Mouse (Mus musculus) embryo, embryonic 10.5 days (tissue): ENCODE results near the gene Naxd.
"Not testable (repeated sequence)": the region's sequence is repeated elsewhere in the genome, so short reads cannot be mapped to it uniquely, and the experiment has no call there.

Source experiments
- DNase-seq: peaks from one replicate; pipeline ENCODE4 v3.0.0-alpha.2; 2015; ENCODE audit warnings: low spot score

The Naxd gene

GRCm38 (mm10) chr8:11473072-11473471 is 24.2 kb upstream of the Naxd start:
- DNase-seq = peak; percentile 45

DNA sequence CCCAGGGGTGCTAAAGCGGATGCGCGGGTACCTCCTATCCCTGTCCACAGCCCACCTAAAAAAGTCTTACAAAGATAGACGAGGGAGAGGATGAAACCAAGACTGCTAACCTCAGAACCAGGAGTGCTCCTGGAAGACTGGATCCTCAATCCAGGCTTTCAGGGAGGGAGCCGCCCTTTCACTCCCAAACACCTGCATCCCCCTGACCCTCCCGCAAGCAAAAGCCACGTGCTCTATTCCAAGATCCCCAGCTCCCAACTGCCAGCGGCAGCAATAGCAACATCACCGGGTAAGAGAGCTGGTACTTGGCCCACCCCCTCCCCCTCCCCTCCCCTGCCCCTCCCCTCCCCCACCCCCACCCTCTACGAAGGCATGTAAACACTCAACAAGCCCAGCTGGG is 21.9 kb upstream of the Naxd start:
- no peak for DNase-seq

- DNase-seq = no peak
Measured at GRCm38 (mm10) chr8:11475876-11476275, 21.4 kb upstream of the Naxd start.

- DNase-seq = peak; percentile 70
Measured at GRCm38 (mm10) chr8:11476338-11477177, 20.7 kb upstream of the Naxd start.

- DNase-seq = no peak
Measured at GRCm38 (mm10) chr8:11477178-11477553, 20.1 kb upstream of the Naxd start.

DNA sequence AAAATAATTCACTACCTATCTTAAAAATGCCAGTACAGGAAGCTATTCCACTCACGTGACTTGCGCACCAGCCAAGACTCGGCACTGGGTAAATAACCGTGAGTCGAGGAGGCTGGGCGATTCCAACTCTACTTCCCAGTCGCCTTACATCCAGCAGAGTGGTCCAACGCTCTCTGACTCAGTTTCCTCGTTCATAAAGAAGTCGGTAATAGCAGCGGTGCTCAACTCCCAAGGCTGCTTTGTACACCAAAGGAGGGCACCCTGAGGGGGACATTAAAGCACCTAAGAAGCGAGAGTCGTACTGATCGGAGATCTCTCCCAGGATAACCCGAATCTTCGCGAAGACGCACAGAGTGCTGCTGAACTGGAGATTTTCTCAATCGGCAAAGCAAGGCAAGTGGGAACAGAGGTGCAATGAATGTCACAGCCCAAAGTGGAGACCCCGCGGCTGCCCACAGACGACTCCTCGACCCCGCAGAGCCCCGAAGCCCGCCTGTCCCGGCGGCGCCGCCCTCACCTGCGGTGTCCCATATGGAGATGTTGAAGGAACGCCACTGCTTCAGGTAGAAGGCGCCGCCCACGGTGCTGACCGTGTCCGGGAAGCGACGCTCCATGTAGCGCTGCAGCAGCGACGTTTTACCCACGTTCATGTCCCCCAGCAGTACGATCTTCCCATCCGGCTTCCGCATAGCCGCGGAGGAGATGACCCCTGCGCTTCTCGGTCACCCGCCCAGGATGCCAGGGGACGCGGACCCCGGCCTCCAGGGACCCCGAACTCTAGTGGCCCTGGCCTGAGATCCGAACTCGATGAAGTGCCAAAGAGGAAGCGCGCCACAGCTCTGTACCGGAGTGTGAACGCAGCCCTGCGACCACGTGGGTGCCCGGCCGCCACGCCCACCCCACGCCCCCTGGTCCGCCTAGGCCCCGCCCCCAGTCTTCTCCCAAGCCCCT is 19.2 kb upstream of the Naxd start, which contains the start of gene Rab20:
TSS of gene Rab20 (minus strand) at position 900 of the 951 bp plus-strand sequence.
- DNase-seq = peak; percentile 82

DNA sequence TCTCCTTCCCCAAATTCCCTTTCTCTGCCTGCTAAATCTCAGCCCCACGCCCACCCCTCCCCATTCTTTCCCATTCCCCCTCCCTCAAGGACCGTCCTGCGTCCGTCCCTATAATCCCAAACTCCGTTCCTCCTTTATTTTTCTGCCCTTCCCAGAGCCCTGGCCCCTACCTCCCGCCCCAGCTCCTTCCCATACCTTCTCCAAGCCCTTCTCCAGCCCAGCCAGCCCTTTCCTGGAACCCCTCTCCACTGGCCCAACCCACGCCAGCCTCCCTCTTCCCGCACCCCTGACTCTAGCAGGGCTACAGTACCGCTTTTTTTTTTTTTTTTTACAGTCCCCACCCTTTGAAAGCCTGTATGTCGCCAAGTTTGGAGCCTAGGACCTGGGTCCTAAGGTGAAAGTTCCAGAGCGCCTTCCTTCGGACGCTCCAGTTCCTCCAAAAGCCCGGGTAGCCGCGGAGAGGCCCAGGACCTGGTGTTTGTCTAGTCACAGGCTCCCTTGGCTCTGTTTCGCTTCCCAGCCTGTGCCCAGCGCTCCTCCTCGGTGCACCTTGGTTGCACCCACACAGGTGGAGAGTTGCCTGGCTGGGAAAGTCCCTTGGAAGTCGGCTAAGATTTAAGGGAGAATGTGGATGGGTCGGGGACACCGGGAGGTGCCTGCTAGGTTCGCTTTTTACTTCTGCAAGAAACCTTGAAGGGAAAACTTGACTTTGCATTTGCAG is 18.3 kb upstream of the Naxd start:
- peak; percentile 35 for DNase-seq

- DNase-seq = no peak
Measured at GRCm38 (mm10) chr8:11479591-11479990, 17.7 kb upstream of the Naxd start.

- no peak for DNase-seq
Measured at GRCm38 (mm10) chr8:11481876-11482275, 15.4 kb upstream of the Naxd start.

DNA sequence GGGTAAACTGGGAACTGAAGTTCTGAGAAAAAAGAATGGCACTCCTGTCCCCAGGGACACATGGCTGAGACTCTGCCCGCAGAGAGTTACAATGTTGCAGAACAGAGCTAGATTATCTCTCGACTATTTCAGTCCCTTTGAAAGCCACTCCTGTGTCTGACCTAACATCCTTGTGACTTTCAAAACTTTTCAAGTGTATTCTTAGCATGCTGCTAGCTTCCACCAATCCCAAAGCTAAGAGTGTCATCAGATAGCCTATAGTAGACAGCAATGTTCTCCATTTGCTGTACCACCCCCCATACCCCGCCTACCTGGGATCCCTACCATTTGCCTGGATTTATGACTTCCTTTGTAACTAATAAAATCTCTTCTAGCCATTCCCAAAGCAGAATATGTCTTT is 14.8 kb upstream of the Naxd start:
- no peak for DNase-seq

DNA sequence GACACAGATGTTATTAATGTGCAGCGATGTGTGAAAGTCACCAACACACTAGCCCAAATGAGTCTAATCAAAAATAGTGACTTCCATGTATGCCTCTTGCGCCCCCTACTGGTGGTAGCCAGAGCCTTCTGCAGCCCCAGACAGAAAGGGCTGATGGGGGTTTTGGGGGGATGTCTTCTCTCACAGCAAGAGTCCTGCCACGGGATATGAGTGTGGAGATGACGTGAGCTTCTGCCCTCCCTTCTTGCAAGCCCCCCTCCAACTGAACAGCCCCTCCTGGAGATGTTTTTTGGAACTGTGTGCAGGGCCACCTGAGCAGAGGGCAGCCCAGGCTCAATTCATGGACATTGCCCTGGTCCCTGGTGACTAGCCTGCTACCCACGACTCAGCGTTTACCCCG is 11.2 kb upstream of the Naxd start:
- peak; percentile 83 for DNase-seq

DNA sequence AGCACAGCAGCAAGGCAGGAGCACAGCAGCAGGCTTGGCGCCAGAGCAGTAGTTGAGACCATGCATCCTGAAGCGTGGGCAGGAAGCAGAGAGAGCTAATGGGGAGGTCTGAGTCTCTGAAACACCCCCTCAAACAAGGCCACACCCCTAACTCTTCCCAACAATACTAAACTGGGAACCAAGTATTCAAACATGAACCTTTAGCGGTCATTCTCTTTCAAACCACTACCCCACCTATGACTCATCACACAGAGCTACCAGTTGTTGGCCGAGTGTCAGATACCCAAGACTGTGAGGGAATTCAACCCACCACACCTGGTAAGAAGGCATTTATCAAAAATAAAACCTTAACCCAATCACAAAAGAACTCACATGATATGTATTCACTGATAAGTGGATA is 10.1 kb upstream of the Naxd start:
- no peak for DNase-seq

DNA sequence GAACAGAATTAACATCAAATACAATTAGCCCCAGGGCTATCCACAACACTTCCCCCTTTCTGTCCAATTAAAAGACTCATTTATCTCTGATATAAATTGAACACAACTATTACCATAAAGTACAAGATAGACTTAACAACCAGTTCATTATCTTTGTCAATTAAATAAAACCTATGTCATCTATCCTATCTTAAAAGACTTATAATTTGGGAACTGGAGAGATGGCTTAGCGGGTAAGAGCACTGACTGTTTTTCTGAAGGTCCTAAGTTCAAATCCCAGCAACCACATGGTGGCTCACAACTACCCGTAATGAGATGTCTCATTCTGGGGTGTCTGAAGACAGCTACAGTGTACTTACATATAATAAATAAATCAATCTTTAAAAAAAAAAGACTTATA is 5.0 kb upstream of the Naxd start:
- not testable (repeated sequence) for DNase-seq

DNA sequence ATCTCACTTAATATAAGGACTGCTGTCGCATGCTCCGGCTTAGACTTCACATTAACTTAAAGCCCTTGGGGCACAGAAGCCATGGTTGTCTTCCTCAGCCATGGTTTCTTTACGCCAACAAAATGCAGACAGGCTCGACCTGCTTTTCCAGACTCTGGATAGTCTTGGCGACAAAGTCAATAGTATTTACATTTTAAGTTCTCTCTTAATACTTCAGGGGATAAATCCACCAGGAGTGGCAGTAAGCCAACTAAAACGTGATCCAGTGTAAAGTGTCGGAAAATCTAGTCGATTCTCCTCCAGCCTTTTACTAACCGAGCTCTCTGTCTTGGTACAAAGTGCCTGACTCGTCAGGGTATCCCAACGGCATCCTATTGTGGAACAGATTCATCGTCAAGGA is 975 bp downstream of the Naxd start:
- DNase-seq = no peak

DNA sequence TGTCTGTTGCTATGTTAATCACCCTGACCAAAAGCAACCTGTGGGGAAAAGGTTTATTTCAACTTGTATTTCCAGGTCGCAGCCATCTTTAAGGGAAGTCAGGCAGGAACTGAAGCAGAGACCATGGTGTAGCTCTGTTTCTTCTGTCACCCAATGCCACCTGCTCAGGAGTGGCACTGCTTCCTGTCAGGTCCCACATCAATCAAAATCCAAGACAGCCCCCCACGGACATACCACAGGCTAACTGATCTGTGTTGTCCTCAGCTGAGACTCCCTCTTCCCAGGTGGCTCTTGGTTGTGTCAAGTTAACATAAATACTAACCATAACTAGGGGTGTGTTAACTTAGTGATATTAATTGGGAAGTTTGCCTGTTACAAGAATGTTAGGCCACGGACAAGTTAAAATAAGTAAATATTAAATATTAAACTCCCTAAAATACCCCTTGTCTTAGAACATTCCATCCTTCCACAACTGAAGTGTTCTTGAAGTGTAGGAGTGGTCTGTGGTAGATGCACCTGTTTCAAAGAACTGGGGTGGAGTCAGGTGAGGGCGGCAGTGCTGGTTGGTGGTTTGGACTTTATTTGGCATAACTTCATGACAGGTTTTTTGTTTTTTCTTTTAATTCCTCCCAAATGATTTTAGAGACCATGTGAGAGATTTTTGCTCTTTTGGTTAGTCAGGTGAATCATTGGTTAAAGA is 1.6 kb downstream of the Naxd start:
- DNase-seq = no peak

DNA sequence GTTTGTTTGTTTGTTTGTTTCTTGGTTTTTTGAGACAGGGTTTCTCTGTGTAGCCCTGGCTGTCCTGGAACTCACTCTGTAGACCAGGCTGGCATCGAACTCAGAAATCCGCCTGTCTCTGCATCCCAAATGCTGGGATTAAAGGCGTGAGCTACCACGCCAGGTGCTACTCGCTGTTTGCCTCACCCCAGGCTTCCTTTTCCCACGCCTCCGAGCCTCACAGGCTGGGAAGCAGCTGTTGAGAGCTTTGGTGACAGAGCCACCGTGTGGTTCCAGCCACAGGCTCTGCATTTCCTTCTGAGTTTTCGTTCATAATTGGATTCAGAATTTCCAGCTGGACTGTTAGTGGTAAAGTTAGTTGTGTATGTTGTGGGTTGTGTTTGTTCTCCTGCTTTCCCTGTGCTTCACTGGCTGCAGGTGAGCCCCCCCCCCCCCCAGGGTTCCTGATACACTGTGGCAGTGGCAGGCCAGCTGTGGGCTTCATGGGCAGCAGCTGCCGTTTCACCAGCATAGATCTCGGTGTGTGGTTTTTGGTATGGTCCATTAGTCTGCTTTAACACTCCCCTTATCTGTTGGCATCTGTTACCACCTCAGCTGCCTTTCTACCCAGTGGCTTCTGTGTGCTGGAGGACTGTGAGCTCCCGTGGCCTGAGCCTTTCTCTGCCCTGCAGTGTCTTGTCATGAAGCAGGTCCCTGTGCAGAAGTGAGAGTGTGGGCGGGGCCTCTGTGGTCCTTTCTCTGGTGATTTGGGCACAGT is 6.3 kb downstream of the Naxd start:
- no peak for DNase-seq

DNA sequence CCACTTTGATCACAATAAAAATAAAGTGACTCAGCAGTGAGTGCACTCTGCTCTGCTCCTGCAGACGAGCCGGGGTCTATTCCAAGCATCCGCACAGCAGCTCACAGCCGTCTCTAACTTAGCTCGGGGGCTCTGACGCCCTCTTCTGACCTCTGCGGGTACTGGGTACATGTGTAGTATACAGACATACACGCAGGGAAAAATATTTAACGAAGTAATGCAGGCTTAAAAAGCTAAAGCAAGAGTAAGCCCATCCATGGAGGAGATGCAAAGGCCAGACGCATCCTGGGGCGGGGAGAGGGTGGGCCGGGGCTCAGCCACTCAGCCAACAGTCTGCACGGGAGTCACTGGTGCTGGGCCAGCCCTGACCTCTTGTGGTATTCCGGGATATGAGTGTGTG is 8.8 kb downstream of the Naxd start:
- no peak for DNase-seq

GRCm38 (mm10) chr8:11506802-11507201 is 9.5 kb downstream of the Naxd start:
- DNase-seq = peak; percentile 60

DNA sequence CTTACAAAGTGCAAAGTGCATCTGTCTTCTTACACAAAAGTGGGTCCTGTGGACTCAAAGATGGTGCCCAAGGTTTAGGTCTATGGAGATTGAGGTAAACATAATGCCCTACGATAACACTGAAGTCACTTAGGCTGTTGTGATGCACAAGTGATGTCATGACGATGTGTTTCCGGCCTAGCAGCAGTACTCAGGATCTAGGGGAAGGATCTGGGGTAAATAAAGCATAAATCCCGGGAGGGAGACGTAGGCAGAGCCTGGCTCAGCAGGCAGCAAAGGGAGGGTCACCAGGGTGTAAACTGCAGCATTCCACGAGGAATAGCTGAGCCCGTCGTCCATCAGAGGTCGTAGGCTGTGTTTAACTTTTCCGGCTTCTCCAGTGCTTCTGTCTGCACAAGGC is 11.6 kb downstream of the Naxd start:
- DNase-seq = no peak

DNA sequence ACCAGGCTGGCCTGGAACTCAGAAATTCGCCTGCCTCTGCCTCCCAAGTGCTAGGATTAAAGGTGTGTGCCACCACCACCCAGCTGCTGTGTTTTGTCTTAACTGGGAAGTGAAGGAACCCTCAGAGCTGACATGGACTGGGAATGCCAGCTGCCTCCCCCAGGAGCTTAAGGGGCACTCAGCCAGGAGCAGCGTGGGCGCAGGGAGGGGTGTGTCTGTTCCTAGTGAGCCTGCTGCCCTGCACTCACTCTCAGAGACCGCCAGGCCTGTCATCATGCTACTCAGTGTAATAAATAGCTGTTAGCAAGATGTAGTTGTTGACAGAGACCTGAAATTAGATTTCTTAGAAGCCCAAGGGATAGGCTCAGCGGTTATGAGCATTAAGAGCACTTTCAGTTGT is 13.7 kb downstream of the Naxd start:
- no peak for DNase-seq

- DNase-seq = no peak
Measured at GRCm38 (mm10) chr8:11512711-11513110, 15.4 kb downstream of the Naxd start.
